Mouse (Mus musculus): ENCODE data around the gene Rapgef4. TPM values are rescaled to one million over a fixed set of nuclear protein-coding genes. Genes with fewer than 3 reads are reported as not detected.

Rapgef4 gene
- polyA plus RNA-seq, 1 experiment from 2014 or later: 23.4 TPM

- Histone ChIP-seq H3K4me1 (replicated peaks; ENCODE audit: control insufficient read depth, insufficient read depth, low read length) (no peaks in the 10 kb centered on the region), H3K9me3 (ENCODE audit: control insufficient read depth, low read length) (peaks cover 8% of the 10 kb centered on the region; the same call in 1 of the 2 replicates), H3K36me3 (ENCODE audit: control insufficient read depth, insufficient read depth) (no peaks in the 10 kb centered on the region), H3K4me3 (replicated peaks; ENCODE audit: low read length) (no peak overlapping the region), H3K4me2 (ENCODE audit: low read length) (no peak overlapping the region), H3K9ac (replicated peaks; ENCODE audit: low read depth, low read length) (no peak overlapping the region), H3K27me3 (replicated peaks; ENCODE audit: control insufficient read depth, insufficient read depth, low read length) (no peaks in the 10 kb centered on the region), H3K27ac (ENCODE audit: low read length) (no peak overlapping the region)
- ATAC-seq: no peak
- 96% methylated on average over 15 of the region's 15 CpGs for WGBS
Measured at GRCm38 (mm10) chr2:72020755-72021154, 39.7 kb downstream of the Rapgef4 start.

GRCm38 (mm10) chr2:72021440-72021839, 40.4 kb downstream of the Rapgef4 start:
- Histone ChIP-seq H3K9me3 (ENCODE audit: control insufficient read depth, low read length) (peaks cover 8% of the 10 kb centered on the region; the same call in 1 of the 2 replicates), H3K27me3 (replicated peaks; ENCODE audit: control insufficient read depth, insufficient read depth, low read length) (no peaks in the 10 kb centered on the region), H3K9ac (replicated peaks; ENCODE audit: low read depth, low read length) (no peak overlapping the region), H3K4me3 (replicated peaks; ENCODE audit: low read length) (no peak overlapping the region), H3K36me3 (ENCODE audit: control insufficient read depth, insufficient read depth) (no peaks in the 10 kb centered on the region), H3K27ac (ENCODE audit: low read length) (no peak overlapping the region), H3K4me1 (replicated peaks; ENCODE audit: control insufficient read depth, insufficient read depth, low read length) (no peaks in the 10 kb centered on the region), H3K4me2 (ENCODE audit: low read length) (no peak overlapping the region)
- no peak for ATAC-seq
- WGBS: 64% methylated on average over 5 of the region's 5 CpGs

GRCm38 (mm10) chr2:72021845-72022244, 40.8 kb downstream of the Rapgef4 start:
- ATAC-seq: 0 out of 2 replicates have a peak, but pooled peaks have one; percentile 50
- Histone ChIP-seq H3K4me3 (replicated peaks; ENCODE audit: low read length) (no peak overlapping the region), H3K27me3 (replicated peaks; ENCODE audit: control insufficient read depth, insufficient read depth, low read length) (no peaks in the 10 kb centered on the region), H3K9ac (replicated peaks; ENCODE audit: low read depth, low read length) (no peak overlapping the region), H3K4me1 (replicated peaks; ENCODE audit: control insufficient read depth, insufficient read depth, low read length) (no peaks in the 10 kb centered on the region), H3K36me3 (ENCODE audit: control insufficient read depth, insufficient read depth) (no peaks in the 10 kb centered on the region), H3K27ac (ENCODE audit: low read length) (no peak overlapping the region), H3K4me2 (ENCODE audit: low read length) (no peak overlapping the region), H3K9me3 (ENCODE audit: control insufficient read depth, low read length) (peaks cover 8% of the 10 kb centered on the region; the same call in 1 of the 2 replicates)
- 29% methylated on average over 3 of the region's 3 CpGs for WGBS

- 96% methylated on average over 5 of the region's 5 CpGs for WGBS
- H3K4me2 ChIP-seq (ENCODE audit: low read length): no peak overlapping the region
- H3K9me3 ChIP-seq (ENCODE audit: control insufficient read depth, low read length): peaks cover 8% of the 10 kb centered on the region; the same call in 1 of the 2 replicates
- H3K36me3 ChIP-seq (ENCODE audit: control insufficient read depth, insufficient read depth): no peaks in the 10 kb centered on the region
- no peak for ATAC-seq
- H3K27ac ChIP-seq (ENCODE audit: low read length): no peak overlapping the region
- no peak overlapping the region for H3K4me3 ChIP-seq (replicated peaks; ENCODE audit: low read length)
- no peaks in the 10 kb centered on the region for H3K27me3 ChIP-seq (replicated peaks; ENCODE audit: control insufficient read depth, insufficient read depth, low read length)
- no peak overlapping the region for H3K9ac ChIP-seq (replicated peaks; ENCODE audit: low read depth, low read length)
- H3K4me1 ChIP-seq (replicated peaks; ENCODE audit: control insufficient read depth, insufficient read depth, low read length): no peaks in the 10 kb centered on the region
Measured at GRCm38 (mm10) chr2:72023791-72024190, 42.8 kb downstream of the Rapgef4 start.

- H3K27me3 ChIP-seq (replicated peaks; ENCODE audit: control insufficient read depth, insufficient read depth, low read length): no peaks in the 10 kb centered on the region
- H3K36me3 ChIP-seq (ENCODE audit: control insufficient read depth, insufficient read depth): no peaks in the 10 kb centered on the region
- H3K27ac ChIP-seq (ENCODE audit: low read length): no peak overlapping the region
- H3K4me2 ChIP-seq (ENCODE audit: low read length): no peak overlapping the region
- no peaks in the 10 kb centered on the region for H3K4me1 ChIP-seq (replicated peaks; ENCODE audit: control insufficient read depth, insufficient read depth, low read length)
- ATAC-seq: no peak
- no peak overlapping the region for H3K9ac ChIP-seq (replicated peaks; ENCODE audit: low read depth, low read length)
- H3K9me3 ChIP-seq (ENCODE audit: control insufficient read depth, low read length): peaks cover 8% of the 10 kb centered on the region; the same call in 1 of the 2 replicates
- H3K4me3 ChIP-seq (replicated peaks; ENCODE audit: low read length): no peak overlapping the region
- WGBS: 97% methylated on average over 5 of the region's 5 CpGs
Measured at GRCm38 (mm10) chr2:72025660-72026059, 44.6 kb downstream of the Rapgef4 start.

- no peak for ATAC-seq
- H3K4me1 ChIP-seq (replicated peaks; ENCODE audit: control insufficient read depth, insufficient read depth, low read length): no peaks in the 10 kb centered on the region
- H3K4me2 ChIP-seq (ENCODE audit: low read length): no peak overlapping the region
- no peak overlapping the region for H3K9ac ChIP-seq (replicated peaks; ENCODE audit: low read depth, low read length)
- no peaks in the 10 kb centered on the region for H3K36me3 ChIP-seq (ENCODE audit: control insufficient read depth, insufficient read depth)
- WGBS: 81% methylated on average over 1 of the region's 1 CpGs
- peaks cover 8% of the 10 kb centered on the region; the same call in 1 of the 2 replicates for H3K9me3 ChIP-seq (ENCODE audit: control insufficient read depth, low read length)
- no peak overlapping the region for H3K4me3 ChIP-seq (replicated peaks; ENCODE audit: low read length)
- no peak overlapping the region for H3K27ac ChIP-seq (ENCODE audit: low read length)
- no peaks in the 10 kb centered on the region for H3K27me3 ChIP-seq (replicated peaks; ENCODE audit: control insufficient read depth, insufficient read depth, low read length)
Measured at GRCm38 (mm10) chr2:72026506-72026905, 45.5 kb downstream of the Rapgef4 start.

GRCm38 (mm10) chr2:72029081-72029480, 48.0 kb downstream of the Rapgef4 start:
- H3K4me1 ChIP-seq (replicated peaks; ENCODE audit: control insufficient read depth, insufficient read depth, low read length): no peaks in the 10 kb centered on the region
- no peak overlapping the region for H3K27ac ChIP-seq (ENCODE audit: low read length)
- no peak overlapping the region for H3K9ac ChIP-seq (replicated peaks; ENCODE audit: low read depth, low read length)
- 62% methylated on average over 1 of the region's 1 CpGs for whole genome bisulfite sequencing
- no peak overlapping the region for H3K4me2 ChIP-seq (ENCODE audit: low read length)
- no peaks in the 10 kb centered on the region for H3K27me3 ChIP-seq (replicated peaks; ENCODE audit: control insufficient read depth, insufficient read depth, low read length)
- H3K9me3 ChIP-seq (ENCODE audit: control insufficient read depth, low read length): peaks cover 3% of the 10 kb centered on the region; the same call in 1 of the 2 replicates
- no peaks in the 10 kb centered on the region for H3K36me3 ChIP-seq (ENCODE audit: control insufficient read depth, insufficient read depth)
- no peak for ATAC-seq
- H3K4me3 ChIP-seq (replicated peaks; ENCODE audit: low read length): no peak overlapping the region

GRCm38 (mm10) chr2:72029586-72030144, 48.6 kb downstream of the Rapgef4 start:
- H3K27me3 ChIP-seq (replicated peaks; ENCODE audit: control insufficient read depth, insufficient read depth, low read length): no peaks in the 10 kb centered on the region
- peaks cover 3% of the 10 kb centered on the region; the same call in 1 of the 2 replicates for H3K9me3 ChIP-seq (ENCODE audit: control insufficient read depth, low read length)
- WGBS: 88% methylated on average over 5 of the region's 5 CpGs
- no peak overlapping the region for H3K27ac ChIP-seq (ENCODE audit: low read length)
- no peak overlapping the region for H3K9ac ChIP-seq (replicated peaks; ENCODE audit: low read depth, low read length)
- no peak for ATAC-seq
- no peak overlapping the region for H3K4me3 ChIP-seq (replicated peaks; ENCODE audit: low read length)
- no peaks in the 10 kb centered on the region for H3K4me1 ChIP-seq (replicated peaks; ENCODE audit: control insufficient read depth, insufficient read depth, low read length)
- H3K36me3 ChIP-seq (ENCODE audit: control insufficient read depth, insufficient read depth): no peaks in the 10 kb centered on the region
- no peak overlapping the region for H3K4me2 ChIP-seq (ENCODE audit: low read length)

GRCm38 (mm10) chr2:72031717-72032116, 50.7 kb downstream of the Rapgef4 start:
- Histone ChIP-seq H3K27me3 (replicated peaks; ENCODE audit: control insufficient read depth, insufficient read depth, low read length) (no peaks in the 10 kb centered on the region), H3K4me2 (ENCODE audit: low read length) (no peak overlapping the region), H3K27ac (ENCODE audit: low read length) (no peak overlapping the region), H3K4me3 (replicated peaks; ENCODE audit: low read length) (no peak overlapping the region), H3K4me1 (replicated peaks; ENCODE audit: control insufficient read depth, insufficient read depth, low read length) (no peaks in the 10 kb centered on the region), H3K9ac (replicated peaks; ENCODE audit: low read depth, low read length) (no peak overlapping the region), H3K36me3 (ENCODE audit: control insufficient read depth, insufficient read depth) (no peaks in the 10 kb centered on the region), H3K9me3 (ENCODE audit: control insufficient read depth, low read length) (no peaks in the 10 kb centered on the region)
- ATAC-seq: no peak
- 78% methylated on average over 5 of the region's 5 CpGs for WGBS

GRCm38 (mm10) chr2:72035616-72036015, 54.6 kb downstream of the Rapgef4 start:
- no peaks in the 10 kb centered on the region for H3K27me3 ChIP-seq (replicated peaks; ENCODE audit: control insufficient read depth, insufficient read depth, low read length)
- no peak overlapping the region for H3K4me3 ChIP-seq (replicated peaks; ENCODE audit: low read length)
- no peak overlapping the region for H3K27ac ChIP-seq (ENCODE audit: low read length)
- H3K36me3 ChIP-seq (ENCODE audit: control insufficient read depth, insufficient read depth): no peaks in the 10 kb centered on the region
- ATAC-seq: no peak
- H3K4me2 ChIP-seq (ENCODE audit: low read length): no peak overlapping the region
- H3K4me1 ChIP-seq (replicated peaks; ENCODE audit: control insufficient read depth, insufficient read depth, low read length): peaks cover 14% of the 10 kb centered on the region
- no peak overlapping the region for H3K9ac ChIP-seq (replicated peaks; ENCODE audit: low read depth, low read length)
- H3K9me3 ChIP-seq (ENCODE audit: control insufficient read depth, low read length): no peaks in the 10 kb centered on the region
- 52% methylated on average over 8 of the region's 8 CpGs for WGBS

All from forebrain, embryonic 16.5 days (tissue).